Mouse (Mus musculus) forebrain, embryonic 11.5 days (tissue): ENCODE data around the gene Gm29776. TPM values are rescaled to one million over a fixed set of nuclear protein-coding genes. Genes with fewer than 3 reads are reported as not detected.

Experiments used
- ATAC-seq: fragments of 200-750 bp; cut with Nextera tagmentation; replicated peaks from 2 replicates; pipeline ENCODE4 v1.8.0; 2017; ENCODE audit warnings: moderate TSS enrichment; ENCODE audit not compliant: low FRiP score
- DNase-seq: peaks from one replicate; pipeline ENCODE4 v3.0.0-alpha.2; 2017; ENCODE audit warnings: low spot score
- H3K27ac ChIP-seq: fragments of 300-500 bp; sonication (generic); 2 replicates; pipeline ENCODE4 v1.5.1; 2014; ENCODE audit warnings: low read depth, low read length
- H3K27me3 ChIP-seq: fragments of 300-500 bp; sonication (generic); 2 replicates; pipeline ENCODE4 v1.6.1; 2014; ENCODE audit warnings: mild to moderate bottlenecking, low read length, mixed read lengths; ENCODE audit not compliant: control insufficient read depth, insufficient read depth
- H3K36me3 ChIP-seq: fragments of 300-500 bp; sonication (generic); 2 replicates; pipeline ENCODE4 v1.6.1; 2014; ENCODE audit warnings: mild to moderate bottlenecking, low read length, moderate library complexity, mixed read lengths; ENCODE audit not compliant: control insufficient read depth, insufficient read depth
- H3K4me1 ChIP-seq: fragments of 300-500 bp; sonication (generic); replicated peaks from 2 replicates; pipeline ENCODE4 v1.6.1; 2014; ENCODE audit warnings: low read length, mixed read lengths; ENCODE audit not compliant: control insufficient read depth, insufficient read depth
- H3K4me2 ChIP-seq: fragments of 300-500 bp; sonication (generic); 2 replicates; pipeline ENCODE4 v1.6.1; 2014; ENCODE audit warnings: low read depth, mild to moderate bottlenecking, low read length, moderate library complexity, mixed read lengths; ENCODE audit not compliant: severe bottlenecking
- H3K4me3 ChIP-seq: fragments of 300-500 bp; sonication (generic); 2 replicates; pipeline ENCODE4 v1.5.1; 2014; ENCODE audit warnings: low read depth, low read length
- H3K9ac ChIP-seq: fragments of 300-500 bp; sonication (generic); 2 replicates; pipeline ENCODE4 v1.6.1; 2014; ENCODE audit warnings: low read length
- H3K9me3 ChIP-seq: fragments of 300-500 bp; sonication (generic); 2 replicates; pipeline ENCODE4 v1.6.1; 2016; ENCODE audit warnings: low read length, mixed read lengths; ENCODE audit not compliant: control insufficient read depth
- WGBS: fragments of 180-500 bp; shearing (Covaris S2); extraction: QIAGEN DNeasy Blood & Tissue Kit; methylation state at CpG from one replicate; pipeline ENCODE4 v1.1.7; 2014; 5-methylcytosine and 5-hydroxymethylcytosine counted together
- polyA plus RNA-seq: library from polyadenylated mRNA; unstranded; fragments of >200 nt; fragmentation: Nextera tagmentation; extraction: Ambion mirVana; gene quantifications from 2 replicates; pipeline ENCODE4 v1.2.1, GENCODE M21; 2014

Gm29776 gene
- polyA plus RNA-seq, result 0.17 and 0.23 TPM in 2 replicates

GRCm38 (mm10) chr14:54698733-54699132 is at the start of gene Gm29776:
Gene Gm29776, minus strand, starts transcription at chr14:54698833.
- Histone ChIP-seq H3K27ac (no peak within 1 kb of the TSS), H3K4me3 (no peak within 1 kb of the TSS), H3K9ac (no peak within 1 kb of the TSS), H3K4me1 (no peaks in the 10 kb centered on the region), H3K27me3 (no peaks in the 10 kb centered on the region), H3K36me3 (no peaks in the 10 kb centered on the region), H3K9me3 (no peaks in the 10 kb centered on the region), H3K4me2 (no peak within 1 kb of the TSS)
- DNase-seq (peak; percentile 31), ATAC-seq (no peak)
- 84% methylated on average over 4 of the region's 4 CpGs for WGBS

- Histone ChIP-seq H3K9me3 (no peaks in the 10 kb centered on the region), H3K36me3 (no peaks in the 10 kb centered on the region), H3K4me3 (no peak overlapping the region), H3K27ac (no peak overlapping the region), H3K4me2 (no peak overlapping the region), H3K4me1 (no peaks in the 10 kb centered on the region), H3K9ac (no peak overlapping the region), H3K27me3 (no peaks in the 10 kb centered on the region)
- ATAC-seq (no peak), DNase-seq (no peak)
- WGBS, result 90% methylated on average over 9 of the region's 9 CpGs
Observed at GRCm38 (mm10) chr14:54746038-54746437, 47.4 kb upstream of the Gm29776 start.

GRCm38 (mm10) chr14:54744473-54744872 is 45.8 kb upstream of the Gm29776 start:
- 84% methylated on average over 8 of the region's 8 CpGs for WGBS
- ATAC-seq, result no peak
- Histone ChIP-seq H3K27me3 (no peaks in the 10 kb centered on the region), H3K4me2 (no peak overlapping the region), H3K9me3 (no peaks in the 10 kb centered on the region), H3K4me1 (no peaks in the 10 kb centered on the region), H3K9ac (no peak overlapping the region), H3K36me3 (no peaks in the 10 kb centered on the region), H3K27ac (no peak overlapping the region), H3K4me3 (no peak overlapping the region)
- no peak for DNase-seq

- WGBS, result 77% methylated on average over 2 of the region's 2 CpGs
- DNase-seq, result no peak
- no peak overlapping the region for H3K27ac ChIP-seq
Observed at GRCm38 (mm10) chr14:54742375-54742774, 43.7 kb upstream of the Gm29776 start.

GRCm38 (mm10) chr14:54741721-54742120 is 43.1 kb upstream of the Gm29776 start:
- Histone ChIP-seq H3K4me1 (peaks cover 4% of the 10 kb centered on the region; the same call in 1 of the 2 replicates), H3K36me3 (no peaks in the 10 kb centered on the region), H3K4me2 (no peak overlapping the region), H3K27ac (no peak overlapping the region), H3K9me3 (no peaks in the 10 kb centered on the region), H3K27me3 (no peaks in the 10 kb centered on the region), H3K4me3 (no peak overlapping the region), H3K9ac (no peak overlapping the region)
- ATAC-seq (no peak), DNase-seq (no peak)
- WGBS, result 91% methylated on average over 6 of the region's 6 CpGs

More at GRCm38 (mm10) chr14:54742375-54742774, 43.7 kb upstream of the Gm29776 start:
- Histone ChIP-seq H3K9me3 (no peaks in the 10 kb centered on the region), H3K4me1 (peaks cover 2% of the 10 kb centered on the region; the same call in 1 of the 2 replicates), H3K27me3 (no peaks in the 10 kb centered on the region), H3K9ac (no peak overlapping the region), H3K4me3 (no peak overlapping the region), H3K36me3 (no peaks in the 10 kb centered on the region), H3K4me2 (no peak overlapping the region)
- no peak for ATAC-seq

GRCm38 (mm10) chr14:54737634-54738033 is 39.0 kb upstream of the Gm29776 start:
- Histone ChIP-seq H3K4me1 (peaks cover 4% of the 10 kb centered on the region; the same call in 1 of the 2 replicates), H3K4me2 (no peak overlapping the region), H3K27ac (no peak overlapping the region), H3K36me3 (no peaks in the 10 kb centered on the region), H3K4me3 (no peak overlapping the region), H3K9me3 (no peaks in the 10 kb centered on the region), H3K27me3 (no peaks in the 10 kb centered on the region), H3K9ac (no peak overlapping the region)
- DNase-seq (no peak), ATAC-seq (no peak)
- 53% methylated on average over 10 of the region's 10 CpGs for WGBS

GRCm38 (mm10) chr14:54736555-54737552 is 38.2 kb upstream of the Gm29776 start:
- DNase-seq (no peak), ATAC-seq (no peak)
- peaks cover 4% of the 10 kb centered on the region; the same call in 1 of the 2 replicates for H3K4me1 ChIP-seq
- WGBS, result 55% methylated on average over 14 of the region's 14 CpGs
- H3K27me3 ChIP-seq, result no peaks in the 10 kb centered on the region
- H3K4me2 ChIP-seq, result no peak overlapping the region
- no peak overlapping the region for H3K4me3 ChIP-seq
- no peaks in the 10 kb centered on the region for H3K9me3 ChIP-seq
- H3K9ac ChIP-seq, result no peak overlapping the region
- no peak overlapping the region for H3K27ac ChIP-seq
- H3K36me3 ChIP-seq, result no peaks in the 10 kb centered on the region

GRCm38 (mm10) chr14:54735221-54735620 is 36.6 kb upstream of the Gm29776 start:
- H3K27me3 ChIP-seq, result no peaks in the 10 kb centered on the region
- no peak for ATAC-seq
- no peak overlapping the region for H3K27ac ChIP-seq
- H3K9me3 ChIP-seq, result no peaks in the 10 kb centered on the region
- no peak overlapping the region for H3K9ac ChIP-seq
- H3K36me3 ChIP-seq, result no peaks in the 10 kb centered on the region
- H3K4me3 ChIP-seq, result no peak overlapping the region
- no peak for DNase-seq
- WGBS, result 86% methylated on average over 4 of the region's 4 CpGs
- H3K4me2 ChIP-seq, result no peak overlapping the region
- peaks cover 4% of the 10 kb centered on the region; the same call in 1 of the 2 replicates for H3K4me1 ChIP-seq
